Mouse (Mus musculus) lung, adult 2 months (tissue): ENCODE data around the gene Znrf2.

Source experiments
- CTCF ChIP-seq: fragments of 200-500 bp; IDR thresholded peaks from 2 replicates; pipeline ENCODE4 v1.5.1; 2011; ENCODE audit warnings: mild to moderate bottlenecking, low read length, control low read depth; ENCODE audit not compliant: insufficient read depth
- POLR2A ChIP-seq: fragments of 200-500 bp; IDR thresholded peaks from 2 replicates; pipeline ENCODE4 v1.6.1; 2011; ENCODE audit warnings: low read depth, mild to moderate bottlenecking, control low read depth, low read length, borderline replicate concordance; ENCODE audit errors: extremely low read depth

- TF ChIP-seq CTCF (no peak), POLR2A (no peak)
These were observed 5.0 kb upstream of the Znrf2 start for GRCm38 (mm10) chr6:54811546-54812250.
